Mouse (Mus musculus) hindbrain, embryonic 13.5 days (tissue): ENCODE measurements around the gene Arnt. TPM values are rescaled to one million over a fixed set of nuclear protein-coding genes. Genes with fewer than 3 reads are reported as not detected.
"Not testable (repeated sequence)": the region's sequence is repeated elsewhere in the genome, so short reads cannot be mapped to it uniquely, and the experiment has no call there.

Experiments
- ATAC-seq: fragments of 200-750 bp; cut with Nextera tagmentation; 2 replicates; pipeline ENCODE4 v1.8.0; 2017; ENCODE audit warnings: moderate TSS enrichment; ENCODE audit not compliant: low FRiP score
- H3K27ac ChIP-seq: fragments of 300-500 bp; sonication (generic); 2 replicates; pipeline ENCODE4 v1.5.1; 2015; ENCODE audit warnings: inconsistent platforms, mild to moderate bottlenecking, moderate library complexity
- H3K27me3 ChIP-seq: fragments of 300-500 bp; sonication (generic); 2 replicates; pipeline ENCODE4 v1.6.1; 2015; ENCODE audit warnings: mild to moderate bottlenecking, inconsistent platforms
- H3K36me3 ChIP-seq: fragments of 300-500 bp; sonication (generic); 2 replicates; pipeline ENCODE4 v1.6.1; 2015; ENCODE audit warnings: mild to moderate bottlenecking, inconsistent platforms
- H3K4me1 ChIP-seq: fragments of 300-500 bp; sonication (generic); replicated peaks from 2 replicates; pipeline ENCODE4 v1.6.1; 2015; ENCODE audit warnings: inconsistent platforms
- H3K4me2 ChIP-seq: fragments of 300-500 bp; sonication (generic); 2 replicates; pipeline ENCODE4 v1.6.1; 2015; ENCODE audit warnings: inconsistent platforms, mild to moderate bottlenecking, moderate library complexity
- H3K4me3 ChIP-seq: fragments of 300-500 bp; sonication (generic); 2 replicates; pipeline ENCODE4 v1.5.1; 2015; ENCODE audit warnings: mild to moderate bottlenecking, inconsistent platforms
- H3K9ac ChIP-seq: fragments of 300-500 bp; sonication (generic); 2 replicates; pipeline ENCODE4 v1.6.1; 2015; ENCODE audit warnings: mild to moderate bottlenecking, inconsistent platforms
- H3K9me3 ChIP-seq: fragments of 300-500 bp; sonication (generic); 2 replicates; pipeline ENCODE4 v1.6.1; 2016; ENCODE audit warnings: inconsistent platforms
- WGBS: fragments of 180-500 bp; shearing (Covaris S2); methylation state at CpG from one replicate; pipeline ENCODE4 v1.1.7; 2015; 5-methylcytosine and 5-hydroxymethylcytosine counted together
- polyA plus RNA-seq: library from polyadenylated mRNA; unstranded; fragments of >200 nt; fragmentation: Nextera tagmentation; extraction: Ambion mirVana; gene quantifications from 2 replicates; pipeline ENCODE4 v1.2.1, GENCODE M21; 2015

The Arnt gene
- polyA plus RNA-seq: 20.0 and 21.0 TPM in 2 replicates

DNA sequence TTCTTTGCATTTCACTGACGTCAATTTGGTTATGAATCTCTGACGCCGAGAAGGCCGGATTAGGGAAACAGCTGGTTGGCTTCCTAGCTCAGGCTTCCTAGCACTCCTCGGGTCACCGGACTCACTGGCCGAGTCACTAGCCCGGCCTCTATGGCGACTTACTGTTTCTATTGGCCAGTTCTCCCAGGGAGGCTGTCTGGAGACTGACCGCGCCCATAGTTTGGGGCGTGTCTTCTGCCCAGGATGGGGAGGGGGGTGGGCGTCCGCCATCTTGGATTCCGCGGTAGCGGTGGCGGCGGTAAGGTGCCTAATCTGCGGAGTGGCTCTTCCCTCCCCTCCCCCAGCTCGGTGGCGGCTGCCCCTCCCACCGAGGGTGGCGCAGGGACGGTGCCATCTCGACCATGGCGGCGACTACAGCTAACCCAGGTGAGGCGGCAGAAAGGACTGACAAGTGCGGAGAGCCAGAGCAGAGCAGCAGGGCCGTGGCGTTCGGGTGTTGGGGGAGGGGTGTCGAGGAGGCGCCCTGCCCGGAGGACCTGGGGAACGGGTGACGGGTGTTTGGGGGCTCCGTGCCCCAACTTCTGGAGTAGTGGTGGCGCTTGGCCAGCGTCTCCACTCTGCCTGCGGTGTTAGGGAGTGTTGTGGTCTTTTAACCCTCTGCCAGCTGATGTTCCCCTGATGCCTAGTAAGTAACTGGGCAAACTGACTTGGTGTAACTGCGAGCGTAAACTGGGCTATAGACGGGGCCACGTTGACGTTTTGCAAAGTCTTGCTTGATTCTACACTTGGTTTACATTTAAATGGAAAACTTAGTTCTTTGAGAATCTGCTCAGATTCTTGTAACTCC, at the start of gene Arnt:
TSS of gene Arnt (plus strand) at position 253 of the 847 bp plus-strand sequence.
- H3K27me3 ChIP-seq: 0 out of 2 replicates have a peak, but pooled peaks cover 1% of the 10 kb centered on the region
- peak within 1 kb of the TSS; percentile 78 for H3K4me3 ChIP-seq
- peak within 1 kb of the TSS; percentile 66 for H3K4me2 ChIP-seq
- H3K9me3 ChIP-seq: no peaks in the 10 kb centered on the region
- H3K27ac ChIP-seq: peak within 1 kb of the TSS; percentile 86
- WGBS: under 1% methylated on average over 47 of the region's 47 CpGs
- peaks cover 13% of the 10 kb centered on the region for H3K36me3 ChIP-seq
- ATAC-seq: peak; percentile 99
- H3K9ac ChIP-seq: peak within 1 kb of the TSS; percentile 81
- peaks cover 18% of the 10 kb centered on the region for H3K4me1 ChIP-seq

DNA sequence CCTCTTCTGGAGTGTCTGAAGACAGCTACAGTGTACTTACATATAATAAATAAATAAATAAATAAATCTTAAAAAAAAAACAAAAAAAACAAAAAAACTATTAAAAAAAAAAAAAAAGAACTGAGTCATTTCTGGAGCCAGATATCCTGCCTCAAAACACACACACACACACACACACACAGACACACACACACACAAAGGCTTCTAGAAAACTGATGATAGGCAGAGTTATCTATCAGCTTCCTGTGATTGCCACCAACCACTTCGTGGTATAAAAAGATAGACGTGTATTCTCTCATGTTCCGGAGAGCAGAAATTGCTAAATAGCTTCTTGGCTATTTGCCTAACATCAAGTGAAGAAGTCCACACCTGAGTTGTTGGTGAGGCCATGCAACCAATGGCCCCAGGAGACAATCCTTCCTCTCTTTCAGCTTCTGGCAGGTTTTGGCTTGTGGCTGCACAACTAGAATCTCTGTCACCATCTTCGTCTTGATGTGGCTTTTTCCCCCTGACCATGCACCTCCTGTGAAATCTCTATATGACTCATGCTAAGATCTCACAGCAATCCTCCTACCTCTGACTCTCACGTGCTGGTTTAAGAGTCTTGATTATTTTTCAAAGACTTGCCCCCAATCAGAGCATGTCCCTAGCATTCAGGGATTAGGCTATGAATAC, 48.6 kb upstream of the Arnt start:
- no peak overlapping the region for H3K4me3 ChIP-seq
- 84% methylated on average over 5 of the region's 5 CpGs for WGBS
- H3K27me3 ChIP-seq: no peaks in the 10 kb centered on the region
- ATAC-seq: no peak
- no peaks in the 10 kb centered on the region for H3K36me3 ChIP-seq
- no peaks in the 10 kb centered on the region for H3K4me1 ChIP-seq
- H3K9me3 ChIP-seq: no peaks in the 10 kb centered on the region
- H3K4me2 ChIP-seq: no peak overlapping the region
- H3K27ac ChIP-seq: no peak overlapping the region
- H3K9ac ChIP-seq: no peak overlapping the region

DNA sequence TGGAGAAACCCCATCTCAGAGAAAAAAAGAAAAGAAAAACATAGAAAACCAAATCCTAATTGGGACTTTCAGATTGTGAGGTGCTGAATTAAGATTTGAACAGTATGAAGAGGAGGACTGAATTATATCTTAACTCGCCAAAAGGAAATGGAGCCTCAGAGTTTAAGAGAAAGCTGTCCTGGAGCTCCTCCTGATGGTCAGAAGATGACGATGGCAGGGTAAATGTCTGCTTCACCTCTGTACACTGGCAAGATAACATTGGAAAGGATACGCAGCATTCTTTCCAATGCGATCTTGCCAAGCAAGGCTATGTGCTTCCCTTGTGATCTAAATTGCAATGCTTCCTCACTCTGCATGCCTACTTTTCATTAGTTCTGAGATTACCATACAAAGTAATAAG, 39.8 kb upstream of the Arnt start:
- H3K27ac ChIP-seq: no peak overlapping the region
- no peak overlapping the region for H3K4me2 ChIP-seq
- H3K4me3 ChIP-seq: no peak overlapping the region
- no peaks in the 10 kb centered on the region for H3K27me3 ChIP-seq
- no peak for ATAC-seq
- H3K36me3 ChIP-seq: no peaks in the 10 kb centered on the region
- 94% methylated on average over 4 of the region's 4 CpGs for WGBS
- H3K4me1 ChIP-seq: no peaks in the 10 kb centered on the region
- H3K9ac ChIP-seq: no peak overlapping the region
- no peaks in the 10 kb centered on the region for H3K9me3 ChIP-seq

DNA sequence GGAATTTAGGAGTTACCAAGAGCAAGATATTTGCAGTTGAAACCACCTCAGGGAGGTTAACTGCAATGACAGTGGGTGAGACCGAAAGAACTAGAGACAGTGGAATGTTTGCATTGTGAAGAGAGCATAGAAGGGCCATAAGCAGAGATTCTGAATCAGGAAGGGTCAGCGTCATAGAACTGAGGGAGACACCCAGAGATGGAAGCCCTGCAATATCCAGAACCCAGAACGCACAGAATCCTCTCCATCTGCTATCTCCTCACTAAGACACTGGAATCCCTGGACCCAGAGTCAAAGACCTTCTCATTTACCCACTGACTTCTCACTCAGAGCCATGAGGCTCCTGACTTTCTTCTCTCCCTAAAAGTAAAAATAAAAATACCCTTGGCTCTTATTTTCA, 31.4 kb upstream of the Arnt start, which contains the start of gene 4930558C23Rik:
TSS of gene 4930558C23Rik (minus strand) at position 101 of the 400 bp plus-strand sequence.
- no peaks in the 10 kb centered on the region for H3K36me3 ChIP-seq
- no peaks in the 10 kb centered on the region for H3K9me3 ChIP-seq
- H3K27me3 ChIP-seq: no peaks in the 10 kb centered on the region
- H3K4me2 ChIP-seq: no peak within 1 kb of the TSS
- no peak for ATAC-seq
- WGBS: 96% methylated on average over 3 of the region's 3 CpGs
- no peak within 1 kb of the TSS for H3K4me3 ChIP-seq
- H3K27ac ChIP-seq: no peak within 1 kb of the TSS
- H3K4me1 ChIP-seq: no peaks in the 10 kb centered on the region
- no peak within 1 kb of the TSS for H3K9ac ChIP-seq

DNA sequence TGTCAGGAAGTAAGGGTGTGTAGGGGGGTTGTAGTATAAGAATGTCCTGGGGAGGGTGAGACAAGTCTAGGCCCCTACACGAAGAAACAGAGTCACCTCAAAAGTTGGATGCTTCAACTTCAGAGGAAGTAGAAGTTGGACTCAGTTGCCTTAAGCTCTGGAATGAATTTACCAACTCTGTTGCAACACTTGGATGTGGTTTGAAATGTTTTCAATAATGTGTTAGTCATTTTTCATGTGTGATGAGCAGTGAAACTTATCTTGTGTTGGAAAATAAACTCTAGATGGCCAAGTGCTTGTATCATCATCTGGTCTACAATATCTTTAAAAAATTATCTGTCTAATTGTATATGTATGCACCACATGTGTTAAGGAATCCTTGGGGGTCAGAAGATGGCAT, 26.5 kb upstream of the Arnt start:
- Histone ChIP-seq H3K36me3 (no peaks in the 10 kb centered on the region), H3K4me3 (no peak overlapping the region), H3K9me3 (no peaks in the 10 kb centered on the region), H3K27ac (no peak overlapping the region), H3K4me1 (no peaks in the 10 kb centered on the region), H3K4me2 (no peak overlapping the region), H3K27me3 (no peaks in the 10 kb centered on the region), H3K9ac (no peak overlapping the region)
- ATAC-seq: no peak
- WGBS: 76% methylated on average over 1 of the region's 1 CpGs

DNA sequence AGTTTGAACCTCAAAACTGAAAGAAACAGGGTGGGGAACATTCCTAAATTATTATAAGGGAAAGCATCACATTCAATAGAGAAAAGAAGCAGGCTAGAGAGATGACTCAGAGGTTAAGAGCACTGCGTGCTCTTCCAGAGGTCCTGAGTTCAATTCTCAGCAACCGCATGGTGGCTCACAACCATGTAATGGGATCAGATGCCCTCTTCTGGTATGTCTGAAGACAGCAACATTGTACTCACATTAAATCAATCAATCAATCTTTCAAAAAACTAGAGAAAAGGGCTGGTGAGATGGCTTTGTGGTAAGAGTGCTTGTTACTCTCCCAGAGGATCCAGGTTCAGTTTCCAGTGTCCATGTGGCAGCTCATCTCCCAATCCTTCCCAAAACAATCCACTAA, 25.3 kb upstream of the Arnt start:
- H3K4me1 ChIP-seq: no peaks in the 10 kb centered on the region
- 95% methylated on average over 2 of the region's 2 CpGs for WGBS

DNA sequence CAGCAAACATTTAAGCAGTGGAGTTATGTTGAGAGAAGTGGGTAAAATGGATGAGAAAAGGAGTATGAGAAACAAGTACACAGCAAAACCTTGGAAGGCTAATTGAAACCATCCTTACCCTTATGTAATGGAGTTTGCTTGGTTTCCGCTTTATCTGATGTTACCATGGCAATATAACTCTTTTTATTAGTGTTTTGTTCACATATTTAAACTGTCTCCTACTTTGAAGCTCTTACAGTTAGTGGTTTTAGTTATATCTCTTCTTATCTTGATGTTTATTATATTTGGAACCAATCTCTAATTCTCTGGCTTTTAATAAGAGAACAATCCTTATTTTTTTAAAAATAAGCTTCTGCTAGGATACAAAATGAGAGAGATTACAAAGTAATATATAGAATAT, 21.9 kb upstream of the Arnt start:
- Histone ChIP-seq H3K36me3 (no peaks in the 10 kb centered on the region), H3K4me3 (no peak overlapping the region), H3K27me3 (no peaks in the 10 kb centered on the region), H3K4me1 (no peaks in the 10 kb centered on the region), H3K9ac (no peak overlapping the region), H3K4me2 (no peak overlapping the region), H3K9me3 (peaks cover 1% of the 10 kb centered on the region; the same call in 1 of the 2 replicates), H3K27ac (no peak overlapping the region)
- 88% methylated on average over 1 of the region's 1 CpGs for WGBS
- no peak for ATAC-seq

More for the DNA sequence above, 25.3 kb upstream of the Arnt start:
- Histone ChIP-seq H3K27ac (no peak overlapping the region), H3K9me3 (no peaks in the 10 kb centered on the region), H3K4me2 (no peak overlapping the region), H3K4me3 (no peak overlapping the region), H3K27me3 (no peaks in the 10 kb centered on the region), H3K9ac (no peak overlapping the region), H3K36me3 (no peaks in the 10 kb centered on the region)
- ATAC-seq: no peak

DNA sequence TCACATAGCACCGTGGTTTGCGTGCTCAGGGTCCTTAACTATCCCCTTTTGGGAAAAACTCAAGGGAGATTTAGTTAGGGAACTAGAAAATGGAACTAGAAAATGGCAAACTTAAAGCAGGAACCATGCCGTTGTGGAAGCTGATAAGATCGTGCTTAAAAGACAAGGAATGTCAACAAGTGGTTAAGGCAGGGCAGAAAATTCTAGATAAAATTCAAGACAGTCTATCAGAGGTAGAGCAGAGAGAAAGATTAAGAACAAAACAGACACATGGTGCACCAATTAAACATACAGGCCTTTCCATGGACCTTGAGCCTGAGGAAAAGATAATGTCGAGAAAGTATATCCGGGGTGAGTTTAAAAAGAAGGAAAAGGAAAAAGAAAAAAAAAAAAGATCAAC, 16.3 kb upstream of the Arnt start:
- no peak for ATAC-seq
- WGBS: 97% methylated on average over 6 of the region's 6 CpGs
- Histone ChIP-seq H3K4me1 (no peaks in the 10 kb centered on the region), H3K27me3 (no peaks in the 10 kb centered on the region), H3K36me3 (no peaks in the 10 kb centered on the region), H3K9me3 (peaks cover 30% of the 10 kb centered on the region), H3K4me3 (no peak overlapping the region), H3K9ac (no peak overlapping the region), H3K27ac (no peak overlapping the region), H3K4me2 (no peak overlapping the region)

DNA sequence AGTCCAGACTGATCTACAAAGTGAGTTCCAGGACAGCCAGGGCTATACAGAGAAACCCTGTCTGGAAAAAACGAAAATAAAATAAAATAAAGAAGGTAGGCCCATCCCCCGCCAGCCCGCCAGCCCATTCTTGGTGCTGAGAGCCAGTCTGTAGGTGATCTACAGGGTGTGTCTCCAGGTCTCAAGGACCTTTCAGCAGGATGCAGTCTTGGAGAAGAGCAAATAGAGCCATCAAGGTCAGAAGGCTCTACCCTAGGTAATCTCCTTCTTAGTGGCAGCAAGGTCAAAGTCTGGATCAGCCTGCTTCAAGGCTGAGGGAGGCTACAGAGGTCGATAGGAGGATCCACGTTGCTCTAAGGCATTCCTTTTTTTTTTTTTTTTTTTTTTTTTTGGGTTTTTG, 7.7 kb upstream of the Arnt start:
- H3K36me3 ChIP-seq, H3K4me1 ChIP-seq, H3K4me3 ChIP-seq, H3K4me2 ChIP-seq, H3K27ac ChIP-seq, H3K9me3 ChIP-seq, H3K9ac ChIP-seq, ATAC-seq: not testable (repeated sequence)
- 87% methylated on average over 5 of the region's 5 CpGs for whole genome bisulfite sequencing
- H3K27me3 ChIP-seq: peaks cover 12% of the 10 kb centered on the region; the same call in 1 of the 2 replicates

DNA sequence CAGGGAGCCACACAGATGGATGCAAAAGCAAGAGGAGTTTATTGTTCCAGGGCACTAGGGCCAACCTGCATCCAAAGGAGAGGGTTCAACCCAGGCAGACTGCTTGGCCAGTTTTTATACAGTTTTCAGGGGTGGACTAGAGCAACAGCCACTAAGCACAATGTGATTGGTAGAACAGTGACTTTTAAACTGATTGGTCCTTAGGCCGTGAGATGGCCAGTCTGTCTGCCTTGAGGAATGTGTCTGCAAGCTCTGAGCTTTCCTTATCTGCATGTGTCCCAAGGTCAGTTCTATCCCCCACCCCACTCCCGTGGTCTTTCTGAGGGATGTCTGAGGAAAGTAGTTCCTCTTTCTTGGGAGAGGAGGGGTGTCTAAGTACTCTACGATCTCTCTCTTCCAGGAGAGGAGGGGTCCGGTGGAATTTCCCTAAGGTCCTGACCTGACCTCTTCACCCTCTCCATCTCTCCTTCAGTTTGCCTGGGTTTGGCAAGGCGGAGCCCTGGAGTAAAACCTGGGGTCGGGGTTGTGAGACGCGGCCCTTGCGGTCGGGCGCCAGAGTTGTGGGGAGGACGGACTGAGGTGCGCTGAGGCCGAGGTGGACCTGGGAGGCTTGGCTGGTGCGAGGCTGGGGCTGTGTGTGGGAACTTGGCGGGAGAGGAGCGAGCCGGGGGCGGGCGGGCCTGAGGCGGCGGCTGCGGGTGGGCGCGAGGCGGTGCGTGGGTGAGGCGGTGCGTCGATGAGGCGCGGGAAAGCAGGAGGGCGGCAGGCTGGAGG, 6.9 kb upstream of the Arnt start:
- not testable (repeated sequence) for H3K36me3 ChIP-seq, H3K9me3 ChIP-seq, H3K9ac ChIP-seq, H3K27ac ChIP-seq, H3K4me1 ChIP-seq
- Histone ChIP-seq H3K27me3 (peaks cover 12% of the 10 kb centered on the region; the same call in 1 of the 2 replicates), H3K4me3 (peak overlapping the region; percentile 27), H3K4me2 (peak overlapping the region; percentile 48)
- 48% methylated on average over 8 of the region's 33 CpGs for WGBS
- ATAC-seq: peak; percentile 80

DNA sequence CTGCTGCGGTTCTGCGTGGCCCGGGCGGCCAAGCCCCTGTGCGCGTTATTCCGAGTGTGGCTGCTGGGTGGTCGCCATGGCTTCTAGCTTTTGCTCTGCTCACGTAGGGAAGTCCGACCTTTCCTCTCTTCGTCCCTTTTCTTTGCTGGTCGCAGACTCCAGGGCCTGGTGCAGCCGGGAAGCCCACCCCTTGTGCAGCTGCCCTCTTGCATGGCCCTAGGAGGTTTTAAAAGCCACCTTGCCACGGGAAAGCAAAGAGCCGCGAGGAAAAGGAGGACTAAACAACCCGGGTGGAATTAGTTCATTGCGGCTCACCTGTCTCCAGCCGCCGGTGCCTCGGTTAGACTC, 6.3 kb upstream of the Arnt start:
- H3K4me1 ChIP-seq, H3K9ac ChIP-seq, H3K27ac ChIP-seq, H3K9me3 ChIP-seq, H3K36me3 ChIP-seq: not testable (repeated sequence)
- peaks cover 12% of the 10 kb centered on the region; the same call in 1 of the 2 replicates for H3K27me3 ChIP-seq
- ATAC-seq: peak; percentile 43
- H3K4me2 ChIP-seq: peak overlapping the region; percentile 48
- 20% methylated on average over 14 of the region's 21 CpGs for WGBS
- peak overlapping the region; percentile 27 for H3K4me3 ChIP-seq

DNA sequence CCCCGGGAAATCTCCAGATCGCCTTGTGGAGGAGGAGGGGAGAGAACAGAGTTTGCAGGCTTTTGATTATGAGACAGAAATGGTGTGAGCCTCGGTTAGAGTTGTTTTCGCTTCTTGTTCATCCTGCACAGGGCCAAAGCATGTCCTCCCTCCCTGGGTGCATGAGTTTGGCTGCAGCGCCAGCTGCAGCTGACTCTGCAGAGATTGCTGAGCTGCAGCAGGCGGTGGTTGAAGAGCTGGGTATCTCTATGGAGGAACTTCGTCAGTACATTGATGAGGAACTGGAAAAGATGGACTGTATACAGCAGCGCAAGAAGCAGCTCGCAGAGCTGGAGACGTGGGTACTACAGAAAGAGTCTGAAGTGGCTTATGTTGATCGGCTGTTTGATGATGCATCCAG, 5.8 kb upstream of the Arnt start:
- H3K9ac ChIP-seq, H3K27ac ChIP-seq, H3K36me3 ChIP-seq, H3K9me3 ChIP-seq, H3K4me3 ChIP-seq, H3K4me2 ChIP-seq, H3K4me1 ChIP-seq, ATAC-seq: not testable (repeated sequence)
- H3K27me3 ChIP-seq: peaks cover 12% of the 10 kb centered on the region; the same call in 1 of the 2 replicates
- 83% methylated on average over 4 of the region's 11 CpGs for WGBS
